ENCODE assay signal across 8 mouse cellular contexts in the genomic region with DNA sequence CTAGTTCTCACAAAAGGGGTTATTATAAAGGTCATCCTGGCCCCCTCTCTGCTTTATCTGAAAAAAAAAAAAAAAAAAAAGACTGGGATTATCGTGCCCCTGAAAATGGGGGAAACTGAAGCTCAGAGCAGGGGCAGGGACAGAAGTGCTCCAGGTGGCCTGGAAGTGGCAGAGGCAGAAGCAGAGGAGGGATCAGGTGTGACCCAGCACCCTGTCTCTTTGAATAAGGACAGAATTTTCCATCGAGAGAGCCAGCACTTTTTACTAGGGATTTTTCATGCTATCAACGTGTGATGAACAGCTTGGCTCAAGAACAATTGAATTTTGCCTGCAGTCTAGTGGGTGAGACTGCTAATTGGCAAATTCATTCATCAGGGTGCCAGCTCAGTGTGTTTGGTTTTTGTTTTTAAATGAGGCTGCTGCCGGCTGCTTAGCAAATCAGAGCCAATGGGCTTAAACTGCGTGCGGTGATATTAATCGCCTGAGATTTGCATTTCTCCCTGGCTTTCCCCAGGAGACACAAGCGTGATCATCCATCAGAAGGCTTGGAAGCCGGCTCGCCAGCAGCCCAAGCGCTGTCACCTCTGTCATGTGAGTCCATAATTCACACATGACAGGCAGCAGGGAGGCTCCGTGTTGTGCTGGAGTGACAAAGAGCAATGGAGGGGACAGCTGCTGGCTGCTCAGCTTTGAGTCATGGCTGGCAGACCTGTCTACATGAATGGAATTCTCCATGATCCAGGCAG. TPM values are rescaled to one million over a fixed set of nuclear protein-coding genes. Genes with fewer than 3 reads are reported as not detected.
DNase-seq lines count a peak whose midpoint lies in the region; ATAC-seq lines count a peak whose summit lies in the region.

No protein-coding gene starts in this region.

- H3K4me1 ChIP-seq in intestine, embryonic 15.5 days (replicated peaks): peaks cover 13% of the 10 kb centered on the region; the same call in 1 of the 2 replicates

- H3K9me3 ChIP-seq in intestine, embryonic 15.5 days: no peaks in the 10 kb centered on the region

- H3K4me2 ChIP-seq in intestine, embryonic 15.5 days (replicated peaks): no peak overlapping the region

- no peak overlapping the region for H3K9ac ChIP-seq in intestine, embryonic 15.5 days

- H3K27ac ChIP-seq in intestine, embryonic 15.5 days: no peak overlapping the region

- H3K27me3 ChIP-seq in intestine, embryonic 15.5 days (replicated peaks): no peaks in the 10 kb centered on the region

- peak; percentile 45; the same call in 1 of the 2 replicates for ATAC-seq in intestine, embryonic 15.5 days

- WGBS in intestine, embryonic 15.5 days: 44% methylated on average over 12 of the region's 12 CpGs

- DNase-seq in cerebellum, postnatal 10 days: peak; percentile 73 to 74
- DNase-seq in cerebellum, adult 11-12 months: no peak
- DNase-seq in embryo, embryonic 10.5 days (ENCODE audit: low spot score): peak; percentile 66
- DNase-seq in left cerebral cortex, adult 9 months (ENCODE audit: low spot score in 2 of 2): peak; percentile 20 to 27
- DNase-seq in right cerebral cortex, adult 2 months (ENCODE audit: low spot score in 2 of 2): peak; percentile 44 to 55
- DNase-seq in urinary bladder, postnatal 10 days (ENCODE audit: low spot score): no peak
- no peak for DNase-seq in adipocyte (ENCODE audit: low spot score)

- no peaks in the 10 kb centered on the region for H3K36me3 ChIP-seq in intestine, embryonic 15.5 days

- H3K4me3 ChIP-seq in intestine, embryonic 15.5 days (replicated peaks): no peak overlapping the region

RNA-seq across cellular contexts. Expression of gene Kifc3, which starts 40.4 kb away (rescaled TPM):
- 28.6 and 31.3 TPM in 2 replicates for polyA plus RNA-seq in intestine, embryonic 15.5 days (2015; fragmentation: Nextera tagmentation; extraction: Ambion mirVana)

Comparison
In these comparisons a context has a peak if more than half of its experiments do, and no peak if none do; other contexts are left out.
1. DNase-seq: peak in cerebellum, postnatal 10 days (2 of 2), embryo, embryonic 10.5 days (single experiment), left cerebral cortex, adult 9 months (2 of 2) and right cerebral cortex, adult 2 months (2 of 2); none in cerebellum, adult 11-12 months (single experiment), urinary bladder, postnatal 10 days (single experiment) and adipocyte (single experiment).